Mouse (Mus musculus) lung, embryonic 16.5 days (tissue): ENCODE measurements around the gene Pus10. TPM values are rescaled to one million over a fixed set of nuclear protein-coding genes. Genes with fewer than 3 reads are reported as not detected.
"Not testable (repeated sequence)": the region's sequence is repeated elsewhere in the genome, so short reads cannot be mapped to it uniquely, and the experiment has no call there.

ENCODE experiments used
- ATAC-seq: fragments of 200-750 bp; cut with Nextera tagmentation; 2 replicates; pipeline ENCODE4 v1.8.0; 2017; ENCODE audit warnings: low read depth, mild to moderate bottlenecking, moderate library complexity
- H3K27ac ChIP-seq: fragments of 300-500 bp; sonication (generic); 2 replicates; pipeline ENCODE4 v1.5.1; 2014; ENCODE audit warnings: mild to moderate bottlenecking, control low read depth, low read length
- H3K27me3 ChIP-seq: fragments of 300-500 bp; sonication (generic); 2 replicates; pipeline ENCODE4 v1.6.1; 2014; ENCODE audit warnings: low read depth, low read length, mixed read lengths; ENCODE audit not compliant: control insufficient read depth, insufficient read depth
- H3K36me3 ChIP-seq: fragments of 300-500 bp; sonication (generic); 2 replicates; pipeline ENCODE4 v1.6.1; 2014; ENCODE audit warnings: low read length; ENCODE audit not compliant: control insufficient read depth, insufficient read depth
- H3K4me1 ChIP-seq: fragments of 300-500 bp; sonication (generic); replicated peaks from 2 replicates; pipeline ENCODE4 v1.6.1; 2014; ENCODE audit warnings: low read length, mixed read lengths; ENCODE audit not compliant: control insufficient read depth, insufficient read depth
- H3K4me2 ChIP-seq: fragments of 300-500 bp; sonication (generic); 2 replicates; pipeline ENCODE4 v1.6.1; 2014; ENCODE audit warnings: low read depth, low read length, control low read depth
- H3K4me3 ChIP-seq: fragments of 300-500 bp; sonication (generic); 2 replicates; pipeline ENCODE4 v1.5.1; 2014; ENCODE audit warnings: mild to moderate bottlenecking, low read length, control low read depth
- H3K9ac ChIP-seq: fragments of 300-500 bp; sonication (generic); 2 replicates; pipeline ENCODE4 v1.6.1; 2014; ENCODE audit warnings: low read length, control low read depth
- H3K9me3 ChIP-seq: fragments of 300-500 bp; sonication (generic); 2 replicates; pipeline ENCODE4 v1.6.1; 2016; ENCODE audit warnings: low read length; ENCODE audit not compliant: control insufficient read depth
- WGBS: fragments of 180-500 bp; shearing (Covaris S2); extraction: QIAGEN DNeasy Blood & Tissue Kit; methylation state at CpG from one replicate; pipeline ENCODE4 v1.1.7; 2014; 5-methylcytosine and 5-hydroxymethylcytosine counted together
- polyA plus RNA-seq: library from polyadenylated mRNA; unstranded; fragments of >200 nt; fragmentation: Nextera tagmentation; extraction: Ambion mirVana; gene quantifications from 2 replicates; pipeline ENCODE4 v1.2.1, GENCODE M21; 2015

The Pus10 gene
- polyA plus RNA-seq, 1 experiment from 2014 or later, result 21.3 TPM

DNA sequence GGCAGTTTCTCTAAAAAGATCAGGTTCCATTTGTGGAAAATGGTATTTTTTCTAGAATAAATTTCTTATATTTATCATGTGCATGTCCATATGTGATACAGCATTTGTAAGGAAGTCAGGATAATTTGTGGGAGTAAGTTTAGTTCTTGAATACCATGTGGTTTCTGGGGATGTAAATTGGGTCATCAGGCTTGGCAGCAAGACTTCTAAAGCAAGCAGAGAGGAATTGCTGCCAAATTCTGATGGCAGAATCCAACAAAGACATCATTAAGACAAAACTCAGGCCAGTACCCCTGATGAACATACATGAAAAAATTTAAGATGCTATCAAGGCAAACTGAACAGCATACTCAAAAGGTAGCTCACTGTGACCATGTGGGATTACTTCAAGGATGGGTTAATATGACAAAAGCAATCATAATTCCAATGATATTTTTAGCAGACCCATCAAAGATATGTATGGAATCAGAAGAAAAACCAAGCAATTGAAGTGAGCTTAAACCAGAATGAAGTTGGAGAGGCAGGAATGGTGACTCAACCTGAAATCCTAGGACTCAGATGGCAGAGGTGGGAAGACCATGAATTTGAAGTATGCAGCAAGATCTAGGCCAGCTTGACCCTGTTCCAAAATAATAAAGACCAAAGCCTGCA lies 70.5 kb downstream of the Pus10 start:
- Histone ChIP-seq H3K27ac (no peak overlapping the region), H3K4me3 (no peak overlapping the region), H3K9ac (no peak overlapping the region), H3K36me3 (no peaks in the 10 kb centered on the region), H3K4me2 (no peak overlapping the region), H3K9me3 (no peaks in the 10 kb centered on the region), H3K27me3 (no peaks in the 10 kb centered on the region), H3K4me1 (no peaks in the 10 kb centered on the region)
- ATAC-seq, result no peak

DNA sequence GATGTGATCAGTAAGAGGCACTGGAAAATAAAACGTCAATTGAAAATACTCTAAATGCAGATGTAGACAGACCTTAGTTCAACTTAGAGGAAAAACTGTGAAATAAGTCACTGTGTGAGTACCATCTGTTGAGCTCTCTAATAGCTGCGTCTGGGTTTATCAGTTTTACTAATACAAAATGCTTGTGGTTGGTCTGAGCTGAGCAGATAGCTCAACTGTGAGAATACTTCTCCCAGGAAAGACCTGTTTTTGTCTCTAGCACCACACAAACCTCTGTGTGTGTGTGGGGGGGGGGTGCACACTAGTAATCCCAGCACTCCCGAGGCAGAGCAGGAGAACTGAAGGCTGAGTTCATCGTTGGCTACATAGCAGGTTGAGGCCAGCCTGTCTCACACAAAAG lies 75.4 kb downstream of the Pus10 start:
- H3K36me3 ChIP-seq, result no peaks in the 10 kb centered on the region
- no peak for ATAC-seq
- no peak overlapping the region for H3K27ac ChIP-seq
- no peaks in the 10 kb centered on the region for H3K27me3 ChIP-seq
- no peak overlapping the region for H3K4me2 ChIP-seq
- no peaks in the 10 kb centered on the region for H3K4me1 ChIP-seq
- H3K4me3 ChIP-seq, result no peak overlapping the region
- H3K9ac ChIP-seq, result no peak overlapping the region
- 78% methylated on average over 4 of the region's 4 CpGs for WGBS
- H3K9me3 ChIP-seq, result no peaks in the 10 kb centered on the region

- Histone ChIP-seq H3K27ac (no peak overlapping the region), H3K4me3 (no peak overlapping the region), H3K4me2 (no peak overlapping the region), H3K4me1 (no peaks in the 10 kb centered on the region), H3K9ac (no peak overlapping the region), H3K27me3 (no peaks in the 10 kb centered on the region), H3K36me3 (no peaks in the 10 kb centered on the region), H3K9me3 (no peaks in the 10 kb centered on the region)
- ATAC-seq, result no peak
- 90% methylated on average over 7 of the region's 7 CpGs for WGBS
Measured at GRCm38 (mm10) chr11:23741386-23741785, 75.9 kb downstream of the Pus10 start.

DNA sequence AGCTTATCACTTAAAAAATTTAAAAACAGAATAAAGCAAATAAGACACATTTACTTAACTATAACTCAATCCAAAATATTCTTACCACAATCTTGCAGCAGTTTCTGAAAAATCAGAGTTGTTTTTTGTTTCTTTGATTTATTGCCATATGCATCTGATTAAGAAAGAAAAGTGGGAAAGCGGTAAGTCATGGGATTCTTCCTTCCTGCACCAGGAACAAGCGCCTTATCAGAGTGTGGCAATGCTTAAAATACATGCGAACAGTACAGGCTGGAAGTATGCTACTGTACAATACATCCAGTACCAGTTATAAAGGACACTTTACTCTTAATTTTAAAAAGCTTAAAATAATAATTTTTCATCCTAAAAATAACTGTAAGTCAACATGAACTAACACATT lies 78.9 kb downstream of the Pus10 start:
- Histone ChIP-seq H3K9me3 (no peaks in the 10 kb centered on the region), H3K9ac (no peak overlapping the region), H3K4me1 (no peaks in the 10 kb centered on the region), H3K27ac (no peak overlapping the region), H3K4me2 (no peak overlapping the region), H3K4me3 (no peak overlapping the region), H3K36me3 (no peaks in the 10 kb centered on the region), H3K27me3 (no peaks in the 10 kb centered on the region)
- ATAC-seq, result no peak
- 80% methylated on average over 3 of the region's 3 CpGs for WGBS

GRCm38 (mm10) chr11:23746102-23746501 lies 80.6 kb downstream of the Pus10 start:
- no peak for ATAC-seq
- Histone ChIP-seq H3K4me1 (no peaks in the 10 kb centered on the region), H3K4me3 (no peak overlapping the region), H3K27ac (no peak overlapping the region), H3K27me3 (no peaks in the 10 kb centered on the region), H3K9me3 (no peaks in the 10 kb centered on the region), H3K4me2 (no peak overlapping the region), H3K36me3 (no peaks in the 10 kb centered on the region), H3K9ac (no peak overlapping the region)
- WGBS, result 70% methylated on average over 4 of the region's 4 CpGs

DNA sequence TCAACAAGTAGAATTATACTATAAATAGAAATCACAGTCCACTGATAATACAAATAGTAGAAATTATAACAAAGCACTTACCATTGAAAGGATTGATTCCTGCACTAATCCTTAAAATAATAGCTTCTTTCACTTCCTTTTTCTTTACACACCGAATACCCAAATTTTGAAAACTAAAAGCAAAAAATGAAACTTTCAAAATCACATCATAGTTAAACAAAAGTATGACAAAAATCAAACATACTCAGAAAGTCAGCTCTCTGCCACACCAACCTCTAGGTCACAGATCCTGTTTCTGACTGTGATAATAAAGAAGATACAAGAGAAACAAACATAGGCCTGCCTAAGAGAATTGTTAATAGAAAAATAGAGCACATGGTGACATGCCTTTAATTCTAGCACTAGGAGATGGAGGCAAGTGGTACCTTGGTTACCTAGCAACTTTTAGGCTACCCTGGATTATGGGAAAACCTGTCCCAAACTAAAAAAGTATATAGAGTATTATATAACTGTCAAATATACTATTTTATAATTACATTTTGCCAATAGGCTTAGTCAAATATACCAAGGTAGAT lies 87.7 kb downstream of the Pus10 start:
- Histone ChIP-seq H3K27ac (no peak overlapping the region), H3K9ac (no peak overlapping the region), H3K9me3 (no peaks in the 10 kb centered on the region), H3K4me3 (no peak overlapping the region), H3K4me2 (no peak overlapping the region), H3K4me1 (no peaks in the 10 kb centered on the region), H3K27me3 (no peaks in the 10 kb centered on the region), H3K36me3 (no peaks in the 10 kb centered on the region)
- ATAC-seq, result no peak
- 83% methylated on average over 1 of the region's 1 CpGs for WGBS

- no peak for ATAC-seq
- no peak overlapping the region for H3K9ac ChIP-seq
- no peak overlapping the region for H3K27ac ChIP-seq
- no peak overlapping the region for H3K4me2 ChIP-seq
- no peak overlapping the region for H3K4me3 ChIP-seq
- no peaks in the 10 kb centered on the region for H3K36me3 ChIP-seq
- no peaks in the 10 kb centered on the region for H3K4me1 ChIP-seq
- no peaks in the 10 kb centered on the region for H3K27me3 ChIP-seq
- H3K9me3 ChIP-seq, result no peaks in the 10 kb centered on the region
Measured at GRCm38 (mm10) chr11:23754329-23754728, 88.9 kb downstream of the Pus10 start.

DNA sequence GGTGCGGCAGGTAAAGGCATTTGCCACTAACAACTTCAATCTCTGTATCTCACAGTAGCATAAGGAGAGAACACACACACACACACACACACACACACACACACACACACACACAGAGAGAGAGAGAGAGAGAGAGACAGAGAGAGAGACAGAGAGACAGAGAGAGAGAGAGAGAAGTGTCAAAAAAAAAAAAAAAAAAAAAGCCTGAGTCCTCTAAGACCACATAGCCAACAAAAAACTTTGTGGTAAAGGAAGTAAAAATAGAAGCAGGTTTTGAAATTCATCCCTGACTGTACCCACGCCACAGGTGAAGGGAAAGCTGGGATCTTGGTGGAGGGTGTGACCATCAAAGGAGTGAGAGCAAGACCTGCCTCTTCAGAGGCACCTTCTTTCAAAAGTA lies 92.7 kb downstream of the Pus10 start:
- 78% methylated on average over 2 of the region's 2 CpGs for WGBS
- H3K27me3 ChIP-seq, result no peaks in the 10 kb centered on the region
- no peak overlapping the region for H3K27ac ChIP-seq
- H3K4me1 ChIP-seq, result no peaks in the 10 kb centered on the region
- H3K9me3 ChIP-seq, result no peaks in the 10 kb centered on the region
- no peak for ATAC-seq
- H3K9ac ChIP-seq, result no peak overlapping the region
- no peaks in the 10 kb centered on the region for H3K36me3 ChIP-seq
- H3K4me3 ChIP-seq, result no peak overlapping the region
- H3K4me2 ChIP-seq, result no peak overlapping the region

GRCm38 (mm10) chr11:23762635-23763034 lies 97.2 kb downstream of the Pus10 start:
- ATAC-seq, result no peak
- no peaks in the 10 kb centered on the region for H3K27me3 ChIP-seq
- H3K9ac ChIP-seq, result no peak overlapping the region
- H3K4me1 ChIP-seq, result no peaks in the 10 kb centered on the region
- H3K9me3 ChIP-seq, result no peaks in the 10 kb centered on the region
- no peaks in the 10 kb centered on the region for H3K36me3 ChIP-seq
- WGBS, result 88% methylated on average over 2 of the region's 2 CpGs
- no peak overlapping the region for H3K27ac ChIP-seq
- no peak overlapping the region for H3K4me2 ChIP-seq
- no peak overlapping the region for H3K4me3 ChIP-seq

GRCm38 (mm10) chr11:23767369-23767768 lies 101.9 kb downstream of the Pus10 start:
- H3K27me3 ChIP-seq, H3K36me3 ChIP-seq, H3K27ac ChIP-seq, H3K4me2 ChIP-seq, ATAC-seq, H3K4me3 ChIP-seq, H3K9me3 ChIP-seq, H3K4me1 ChIP-seq, H3K9ac ChIP-seq: not testable (repeated sequence)
- 83% methylated on average over 4 of the region's 5 CpGs for WGBS
